Mouse (Mus musculus): ENCODE measurements at regions not wholly inside any gene's neighbourhood (a gene's known extent, or its start where the extent isn't known, plus 50 kb on each side); places are given as distances from the start of the nearest gene placed in this dataset.

DNA sequence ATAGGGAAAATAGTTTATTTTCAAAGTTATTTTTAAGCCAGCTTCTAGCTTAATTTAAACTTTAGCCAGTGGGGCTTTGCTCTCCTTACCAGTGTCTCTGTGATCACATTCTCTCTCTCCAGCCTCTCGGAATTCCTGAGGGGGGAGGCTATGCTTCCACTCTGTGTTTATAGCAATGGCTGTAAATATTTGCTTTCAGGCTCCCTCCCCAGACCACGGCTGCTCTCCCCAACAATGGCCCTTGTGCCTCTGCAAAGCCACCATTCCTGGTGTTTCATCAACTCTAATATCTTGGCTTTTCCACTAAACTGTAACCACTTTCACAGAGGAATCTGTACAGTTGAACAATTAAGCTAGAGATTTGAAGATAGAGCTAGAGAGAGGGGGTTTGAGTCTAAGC, 300.2 kb downstream of the Cbln4 start:
- TF ChIP-seq CTCF (IDR thresholded peaks at IDR 0.05; ENCODE audit: extremely low read depth, insufficient read length, insufficient replicate concordance, low read depth, low read length) = no peak
- TF ChIP-seq POLR2A (IDR thresholded peaks at IDR 0.05; ENCODE audit: low read depth, low read length) = no peak
